Mouse (Mus musculus): Measurements from ENCODE around the gene Suco. TPM values are rescaled to one million over a fixed set of nuclear protein-coding genes. Genes with fewer than 3 reads are reported as not detected.

Suco gene
- polyA plus RNA-seq, 1 experiment from 2014 or later, result 22.6 TPM

GRCm38 (mm10) chr1:161916036-161916435 is 39.6 kb upstream of the Suco start:
- Histone ChIP-seq H3K9me3 (replicated peaks; ENCODE audit: control insufficient read depth, low read length, poor library complexity, severe bottlenecking) (no peaks in the 10 kb centered on the region), H3K27ac (ENCODE audit: low read length) (no peak overlapping the region), H3K4me3 (ENCODE audit: low read depth, low read length) (no peak overlapping the region), H3K4me1 (ENCODE audit: control insufficient read depth, insufficient read depth, low read length) (no peaks in the 10 kb centered on the region), H3K9ac (ENCODE audit: low read depth, low read length) (no peak overlapping the region), H3K4me2 (ENCODE audit: low read length) (no peak overlapping the region), H3K36me3 (ENCODE audit: control insufficient read depth, insufficient read depth, low read length) (no peaks in the 10 kb centered on the region), H3K27me3 (ENCODE audit: control insufficient read depth, insufficient read depth, low read depth, low read length) (no peaks in the 10 kb centered on the region)
- no peak for ATAC-seq
- WGBS, result 44% methylated on average over 3 of the region's 3 CpGs

GRCm38 (mm10) chr1:161913648-161913984 is 37.1 kb upstream of the Suco start:
- WGBS, result 77% methylated on average over 7 of the region's 7 CpGs
- H3K4me2 ChIP-seq (ENCODE audit: low read length), result no peak overlapping the region
- no peaks in the 10 kb centered on the region for H3K9me3 ChIP-seq (replicated peaks; ENCODE audit: control insufficient read depth, low read length, poor library complexity, severe bottlenecking)
- H3K9ac ChIP-seq (ENCODE audit: low read depth, low read length), result no peak overlapping the region
- H3K4me3 ChIP-seq (ENCODE audit: low read depth, low read length), result no peak overlapping the region
- no peak overlapping the region for H3K27ac ChIP-seq (ENCODE audit: low read length)
- H3K4me1 ChIP-seq (ENCODE audit: control insufficient read depth, insufficient read depth, low read length), result no peaks in the 10 kb centered on the region
- H3K27me3 ChIP-seq (ENCODE audit: control insufficient read depth, insufficient read depth, low read depth, low read length), result no peaks in the 10 kb centered on the region
- H3K36me3 ChIP-seq (ENCODE audit: control insufficient read depth, insufficient read depth, low read length), result no peaks in the 10 kb centered on the region
- ATAC-seq, result no peak

GRCm38 (mm10) chr1:161912940-161913647 is 36.6 kb upstream of the Suco start:
- no peaks in the 10 kb centered on the region for H3K27me3 ChIP-seq (ENCODE audit: control insufficient read depth, insufficient read depth, low read depth, low read length)
- H3K4me1 ChIP-seq (ENCODE audit: control insufficient read depth, insufficient read depth, low read length), result no peaks in the 10 kb centered on the region
- WGBS, result 69% methylated on average over 4 of the region's 4 CpGs
- ATAC-seq, result no peak
- H3K9me3 ChIP-seq (replicated peaks; ENCODE audit: control insufficient read depth, low read length, poor library complexity, severe bottlenecking), result no peaks in the 10 kb centered on the region
- H3K36me3 ChIP-seq (ENCODE audit: control insufficient read depth, insufficient read depth, low read length), result no peaks in the 10 kb centered on the region
- no peak overlapping the region for H3K27ac ChIP-seq (ENCODE audit: low read length)
- H3K9ac ChIP-seq (ENCODE audit: low read depth, low read length), result no peak overlapping the region
- H3K4me3 ChIP-seq (ENCODE audit: low read depth, low read length), result no peak overlapping the region
- no peak overlapping the region for H3K4me2 ChIP-seq (ENCODE audit: low read length)

GRCm38 (mm10) chr1:161909074-161909473 is 32.6 kb upstream of the Suco start:
- Histone ChIP-seq H3K4me3 (ENCODE audit: low read depth, low read length) (no peak overlapping the region), H3K36me3 (ENCODE audit: control insufficient read depth, insufficient read depth, low read length) (no peaks in the 10 kb centered on the region), H3K27ac (ENCODE audit: low read length) (no peak overlapping the region), H3K27me3 (ENCODE audit: control insufficient read depth, insufficient read depth, low read depth, low read length) (no peaks in the 10 kb centered on the region), H3K4me2 (ENCODE audit: low read length) (no peak overlapping the region), H3K9me3 (replicated peaks; ENCODE audit: control insufficient read depth, low read length, poor library complexity, severe bottlenecking) (no peaks in the 10 kb centered on the region), H3K4me1 (ENCODE audit: control insufficient read depth, insufficient read depth, low read length) (no peaks in the 10 kb centered on the region), H3K9ac (ENCODE audit: low read depth, low read length) (no peak overlapping the region)
- no peak for ATAC-seq
- 89% methylated on average over 8 of the region's 8 CpGs for WGBS

GRCm38 (mm10) chr1:161907795-161908457 is 31.4 kb upstream of the Suco start:
- no peaks in the 10 kb centered on the region for H3K4me1 ChIP-seq (ENCODE audit: control insufficient read depth, insufficient read depth, low read length)
- no peak overlapping the region for H3K4me3 ChIP-seq (ENCODE audit: low read depth, low read length)
- no peaks in the 10 kb centered on the region for H3K27me3 ChIP-seq (ENCODE audit: control insufficient read depth, insufficient read depth, low read depth, low read length)
- no peak overlapping the region for H3K27ac ChIP-seq (ENCODE audit: low read length)
- H3K4me2 ChIP-seq (ENCODE audit: low read length), result no peak overlapping the region
- no peaks in the 10 kb centered on the region for H3K9me3 ChIP-seq (replicated peaks; ENCODE audit: control insufficient read depth, low read length, poor library complexity, severe bottlenecking)
- no peak for ATAC-seq
- 75% methylated on average over 2 of the region's 2 CpGs for WGBS
- no peak overlapping the region for H3K9ac ChIP-seq (ENCODE audit: low read depth, low read length)
- H3K36me3 ChIP-seq (ENCODE audit: control insufficient read depth, insufficient read depth, low read length), result no peaks in the 10 kb centered on the region

GRCm38 (mm10) chr1:161907111-161907510 is 30.6 kb upstream of the Suco start:
- WGBS, result 94% methylated on average over 4 of the region's 4 CpGs
- Histone ChIP-seq H3K36me3 (ENCODE audit: control insufficient read depth, insufficient read depth, low read length) (no peaks in the 10 kb centered on the region), H3K4me3 (ENCODE audit: low read depth, low read length) (no peak overlapping the region), H3K9ac (ENCODE audit: low read depth, low read length) (no peak overlapping the region), H3K27me3 (ENCODE audit: control insufficient read depth, insufficient read depth, low read depth, low read length) (no peaks in the 10 kb centered on the region), H3K4me1 (ENCODE audit: control insufficient read depth, insufficient read depth, low read length) (no peaks in the 10 kb centered on the region), H3K9me3 (replicated peaks; ENCODE audit: control insufficient read depth, low read length, poor library complexity, severe bottlenecking) (no peaks in the 10 kb centered on the region), H3K4me2 (ENCODE audit: low read length) (no peak overlapping the region), H3K27ac (ENCODE audit: low read length) (no peak overlapping the region)
- ATAC-seq, result no peak

GRCm38 (mm10) chr1:161902692-161903452 is 26.4 kb upstream of the Suco start:
- H3K4me2 ChIP-seq (ENCODE audit: low read length), result no peak overlapping the region
- H3K27ac ChIP-seq (ENCODE audit: low read length), result no peak overlapping the region
- 79% methylated on average over 9 of the region's 9 CpGs for WGBS
- no peak overlapping the region for H3K9ac ChIP-seq (ENCODE audit: low read depth, low read length)
- no peak overlapping the region for H3K4me3 ChIP-seq (ENCODE audit: low read depth, low read length)
- ATAC-seq, result no peak
- H3K4me1 ChIP-seq (ENCODE audit: control insufficient read depth, insufficient read depth, low read length), result no peaks in the 10 kb centered on the region
- H3K36me3 ChIP-seq (ENCODE audit: control insufficient read depth, insufficient read depth, low read length), result no peaks in the 10 kb centered on the region
- H3K27me3 ChIP-seq (ENCODE audit: control insufficient read depth, insufficient read depth, low read depth, low read length), result no peaks in the 10 kb centered on the region
- H3K9me3 ChIP-seq (replicated peaks; ENCODE audit: control insufficient read depth, low read length, poor library complexity, severe bottlenecking), result no peaks in the 10 kb centered on the region

GRCm38 (mm10) chr1:161900129-161900528 is 23.6 kb upstream of the Suco start:
- Histone ChIP-seq H3K4me3 (ENCODE audit: low read depth, low read length) (no peak overlapping the region), H3K27ac (ENCODE audit: low read length) (no peak overlapping the region), H3K9ac (ENCODE audit: low read depth, low read length) (no peak overlapping the region), H3K4me2 (ENCODE audit: low read length) (no peak overlapping the region), H3K9me3 (replicated peaks; ENCODE audit: control insufficient read depth, low read length, poor library complexity, severe bottlenecking) (no peaks in the 10 kb centered on the region), H3K4me1 (ENCODE audit: control insufficient read depth, insufficient read depth, low read length) (no peaks in the 10 kb centered on the region), H3K36me3 (ENCODE audit: control insufficient read depth, insufficient read depth, low read length) (no peaks in the 10 kb centered on the region), H3K27me3 (ENCODE audit: control insufficient read depth, insufficient read depth, low read depth, low read length) (no peaks in the 10 kb centered on the region)
- 51% methylated on average over 2 of the region's 2 CpGs for WGBS
- ATAC-seq, result no peak

GRCm38 (mm10) chr1:161897235-161897634 is 20.8 kb upstream of the Suco start:
- no peak overlapping the region for H3K27ac ChIP-seq (ENCODE audit: low read length)
- H3K4me1 ChIP-seq (ENCODE audit: control insufficient read depth, insufficient read depth, low read length), result no peaks in the 10 kb centered on the region
- H3K27me3 ChIP-seq (ENCODE audit: control insufficient read depth, insufficient read depth, low read depth, low read length), result no peaks in the 10 kb centered on the region
- WGBS, result 85% methylated on average over 8 of the region's 8 CpGs
- no peak overlapping the region for H3K4me2 ChIP-seq (ENCODE audit: low read length)
- no peaks in the 10 kb centered on the region for H3K9me3 ChIP-seq (replicated peaks; ENCODE audit: control insufficient read depth, low read length, poor library complexity, severe bottlenecking)
- H3K36me3 ChIP-seq (ENCODE audit: control insufficient read depth, insufficient read depth, low read length), result no peaks in the 10 kb centered on the region
- ATAC-seq, result no peak
- H3K9ac ChIP-seq (ENCODE audit: low read depth, low read length), result no peak overlapping the region
- H3K4me3 ChIP-seq (ENCODE audit: low read depth, low read length), result no peak overlapping the region
